Mouse (Mus musculus) heart, adult 2 months (tissue): ENCODE results near the gene Fam163a.

Experiments used
- CTCF ChIP-seq: fragments of 200-600 bp; IDR thresholded peaks from 2 replicates; pipeline ENCODE4 v1.8.1; 2022; ENCODE audit warnings: antibody characterized with exemption, mild to moderate bottlenecking, moderate library complexity
- EP300 ChIP-seq: fragments of 200-500 bp; IDR thresholded peaks from 2 replicates; pipeline ENCODE4 v1.6.1; 2011; ENCODE audit warnings: low read depth, low read length, control low read depth; ENCODE audit not compliant: insufficient read depth
- POLR2A ChIP-seq: fragments of 200-500 bp; IDR thresholded peaks from 2 replicates; pipeline ENCODE4 v1.6.1; 2011; ENCODE audit warnings: mild to moderate bottlenecking, low read depth, low read length, control low read depth; ENCODE audit not compliant: insufficient read depth

DNA sequence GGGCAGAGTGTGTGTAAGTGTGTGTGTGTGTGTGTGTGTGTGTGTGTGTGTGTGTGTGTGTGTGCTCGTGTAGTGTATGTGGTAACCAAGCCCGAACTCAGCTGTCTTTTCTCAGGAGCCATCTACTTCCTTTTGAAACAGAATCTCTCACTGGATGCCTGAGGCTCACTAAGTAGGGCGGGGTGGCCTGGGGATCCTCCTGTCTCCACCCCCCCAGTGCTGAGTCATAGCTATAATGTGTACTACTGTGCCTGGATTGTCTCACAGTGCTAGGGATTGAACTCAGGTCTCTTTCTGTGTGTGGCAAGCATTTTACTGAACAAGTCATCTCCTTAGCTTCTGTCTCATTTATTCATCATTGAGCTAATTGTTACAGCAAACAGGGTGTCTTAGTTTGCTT is 12.6 kb upstream of the Fam163a start:
- TF ChIP-seq POLR2A (no peak), CTCF (no peak), EP300 (no peak)
